Mouse (Mus musculus) lung, adult 18-20 months (tissue): ENCODE results near the gene Olfr1133.
"Not testable (repeated sequence)": the region's sequence is repeated elsewhere in the genome, so short reads cannot be mapped to it uniquely, and the experiment has no call there.

Source experiments
- DNase-seq, 2 experiments: peaks; one replicate each; pipeline ENCODE4 v3.0.0; 2022; ENCODE audit warnings: mixed read lengths in 2 of 2

The Olfr1133 gene

DNA sequence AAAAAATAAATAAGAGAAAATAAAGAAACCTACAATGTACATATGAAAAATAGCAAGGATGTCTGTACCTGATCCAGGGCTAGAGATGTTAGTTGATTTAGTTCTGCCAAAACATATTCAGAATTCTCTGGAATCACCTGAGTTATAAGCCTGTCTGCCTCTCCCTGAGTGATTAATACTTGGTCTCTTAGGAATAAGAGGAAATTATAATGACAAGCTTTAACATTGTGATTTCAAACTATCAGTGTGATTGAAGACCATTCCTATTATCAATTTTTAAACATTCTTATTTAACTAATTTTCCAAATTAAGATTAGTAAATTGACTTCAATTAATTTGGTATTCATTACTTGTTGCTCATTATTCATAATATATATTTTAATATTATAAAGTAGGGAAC, at the start of gene Olfr1133:
Gene Olfr1133, minus strand, starts transcription at position 101 of the 400 bp plus-strand sequence.
- no peak for DNase-seq

DNA sequence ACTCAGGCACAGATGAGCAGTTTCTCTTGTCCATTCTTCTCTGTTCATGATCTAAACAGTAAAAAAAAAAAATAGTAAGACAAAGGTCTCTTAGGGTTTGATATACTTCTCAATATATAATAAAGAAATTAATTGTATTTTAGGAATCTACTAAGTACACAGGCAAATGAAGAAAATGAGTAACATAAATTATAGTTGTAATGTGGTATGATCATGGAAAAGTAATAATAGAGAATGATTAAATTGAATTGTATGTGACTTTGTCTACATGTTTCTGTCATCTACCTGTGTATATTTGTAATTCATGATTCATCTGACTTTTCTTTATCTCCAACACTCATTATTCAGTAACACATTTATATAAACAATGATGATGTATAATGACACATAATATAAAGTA, 46.7 kb upstream of the Olfr1133 start, which contains the start of gene Olfr1136:
Gene Olfr1136, minus strand, starts transcription at position 101 of the 400 bp plus-strand sequence.
- DNase-seq, result no peak

DNA sequence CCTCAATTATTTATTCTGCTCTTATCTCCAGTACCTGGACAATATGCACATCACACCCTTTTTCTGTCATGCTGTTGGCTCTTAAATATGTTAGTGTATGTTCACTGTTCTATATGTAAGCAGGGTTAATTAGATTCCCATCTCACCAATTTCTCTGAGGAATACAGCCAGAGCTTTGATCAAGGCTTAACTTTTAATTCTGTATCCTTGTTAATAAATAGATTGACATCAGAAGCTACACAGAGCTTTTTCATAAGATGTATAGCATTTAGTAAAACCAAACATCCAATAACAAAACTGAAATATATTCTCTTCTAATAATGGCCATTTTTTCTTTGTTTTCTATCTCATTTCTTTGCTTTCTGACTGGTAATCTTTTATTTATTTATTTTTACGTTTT, 26.4 kb upstream of the Olfr1133 start, which contains the start of gene Olfr1135:
Gene Olfr1135, minus strand, starts transcription at position 101 of the 400 bp plus-strand sequence.
- DNase-seq, result no peak

DNA sequence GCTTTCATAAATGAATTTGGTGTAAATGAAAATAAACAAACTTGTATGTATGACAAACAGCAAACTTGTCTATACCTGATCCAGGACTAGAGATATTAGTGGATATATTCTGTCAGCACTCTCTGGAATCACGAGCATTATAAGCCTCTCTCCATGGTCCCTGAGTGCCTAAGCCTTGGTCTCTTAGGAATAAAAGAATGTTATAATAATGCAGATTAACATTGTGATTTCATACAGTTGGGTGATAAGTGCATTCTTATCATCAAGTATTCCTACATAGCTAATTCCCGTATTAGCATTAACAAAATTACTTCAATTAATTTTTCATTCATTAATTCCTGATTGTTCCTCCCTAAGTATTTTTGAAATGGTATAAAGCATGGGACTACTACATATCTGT, 11.2 kb upstream of the Olfr1133 start, which contains the start of gene Olfr1134:
Gene Olfr1134, minus strand, starts transcription at position 101 of the 400 bp plus-strand sequence.
- DNase-seq, result no peak

DNA sequence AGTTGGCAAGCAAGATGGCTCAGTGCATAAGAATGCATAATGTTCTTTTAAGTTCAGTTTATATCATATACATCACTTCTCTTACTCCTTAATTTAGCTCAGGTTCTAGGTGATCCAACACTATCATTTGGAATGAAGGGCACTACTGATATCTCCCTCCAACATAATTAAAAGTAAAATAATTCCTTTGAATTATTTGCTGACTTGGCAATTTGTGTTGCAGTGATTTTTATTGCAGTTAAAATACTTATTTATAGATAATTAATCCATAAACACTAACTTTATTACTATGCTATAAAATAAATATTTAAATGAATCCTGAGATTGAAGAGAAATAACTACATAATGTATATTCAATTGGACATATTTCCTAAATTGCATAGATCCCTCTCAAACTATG, 4.7 kb downstream of the Olfr1133 start:
- DNase-seq, result no peak

DNA sequence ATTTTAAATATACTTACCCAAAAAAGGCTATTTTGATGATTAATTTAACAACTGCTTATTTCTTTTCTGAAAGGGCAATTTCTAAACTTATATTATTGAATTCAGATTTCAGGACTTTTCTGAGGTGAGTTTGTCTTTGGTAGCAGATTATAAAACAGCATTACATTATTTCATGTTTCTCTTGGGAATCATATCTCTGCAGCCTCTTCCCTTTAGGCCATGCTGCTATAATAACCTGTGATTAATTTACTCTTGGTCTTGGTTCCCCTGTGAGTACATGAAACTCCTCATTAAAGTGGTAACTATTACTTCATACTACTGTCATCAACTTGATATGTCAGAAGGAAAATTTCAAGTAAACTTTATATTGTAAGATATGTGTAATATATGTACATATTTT, 9.7 kb downstream of the Olfr1133 start, which contains the start of gene Olfr1132:
Gene Olfr1132, minus strand, starts transcription at position 101 of the 400 bp plus-strand sequence.
- DNase-seq, result no peak

DNA sequence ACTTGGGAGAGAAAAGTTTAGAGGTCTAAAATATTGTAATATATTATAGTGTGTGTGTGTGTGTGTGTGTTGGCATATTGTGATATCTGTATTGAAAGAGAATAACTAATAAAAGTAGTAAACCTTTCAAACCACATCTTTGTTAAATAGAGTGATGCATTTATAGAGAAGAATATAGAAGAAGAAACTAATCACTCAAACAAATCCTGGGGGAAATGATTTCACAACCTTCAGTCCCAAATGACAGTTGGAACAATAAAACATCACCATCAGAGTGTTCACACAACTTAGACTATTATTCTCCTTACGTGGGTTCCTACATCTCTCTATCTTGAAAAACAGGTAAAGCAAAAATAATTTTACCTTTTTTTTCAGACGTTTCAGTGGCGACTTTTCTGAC, 20.4 kb downstream of the Olfr1133 start, which contains the start of gene Olfr1131:
Gene Olfr1131, plus strand, starts transcription at position 301 of the 400 bp plus-strand sequence.
- no peak for DNase-seq

DNA sequence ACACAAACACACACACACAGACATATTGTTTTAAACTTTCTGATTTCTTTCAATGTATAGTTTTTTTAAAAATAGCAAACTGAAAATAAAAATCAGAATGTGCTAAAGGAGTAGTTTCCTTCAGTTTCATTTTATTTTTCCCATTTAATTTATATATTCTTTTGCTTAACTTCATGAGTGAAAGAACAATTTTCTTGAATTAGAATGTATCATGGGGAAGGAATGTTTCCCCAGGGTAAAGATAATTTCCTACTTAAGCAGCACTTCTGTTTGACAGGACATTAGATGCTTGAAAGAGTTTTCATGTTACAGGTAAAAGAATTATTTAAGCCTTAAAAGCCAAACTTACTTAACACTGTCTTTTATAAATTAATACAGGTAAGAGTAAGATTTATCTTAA, 41.3 kb downstream of the Olfr1133 start, which contains the start of gene Olfr1130:
Gene Olfr1130, plus strand, starts transcription at position 301 of the 400 bp plus-strand sequence.
- not testable (repeated sequence) for DNase-seq
